Mouse (Mus musculus) ovary, postnatal 36 days (tissue): ENCODE data around the gene Meis1.

Source experiments
- DNase-seq: peaks from one replicate; pipeline ENCODE4 v3.0.0; 2022; ENCODE audit warnings: low spot score, mixed read lengths

The Meis1 gene

DNA sequence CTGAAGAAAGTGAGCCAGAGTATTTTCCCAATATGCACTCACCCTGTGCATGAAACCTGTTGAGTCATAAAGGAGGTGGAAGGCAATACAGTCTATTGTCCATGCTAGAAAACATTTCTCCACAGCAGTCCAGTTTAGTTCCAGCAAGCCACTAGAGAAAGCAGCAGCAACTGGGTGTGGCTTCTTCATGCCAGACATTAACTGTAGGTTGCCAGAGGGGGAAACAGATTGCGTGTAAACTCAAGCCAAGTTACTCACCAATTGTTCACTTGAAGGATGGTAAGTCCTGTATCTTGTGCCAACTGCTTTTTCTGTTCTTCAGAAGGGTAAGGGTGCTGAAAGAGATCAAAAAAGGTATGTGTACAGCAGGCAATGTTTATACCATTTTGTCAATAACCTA lies 113.4 kb downstream of the Meis1 start:
- no peak for DNase-seq

DNA sequence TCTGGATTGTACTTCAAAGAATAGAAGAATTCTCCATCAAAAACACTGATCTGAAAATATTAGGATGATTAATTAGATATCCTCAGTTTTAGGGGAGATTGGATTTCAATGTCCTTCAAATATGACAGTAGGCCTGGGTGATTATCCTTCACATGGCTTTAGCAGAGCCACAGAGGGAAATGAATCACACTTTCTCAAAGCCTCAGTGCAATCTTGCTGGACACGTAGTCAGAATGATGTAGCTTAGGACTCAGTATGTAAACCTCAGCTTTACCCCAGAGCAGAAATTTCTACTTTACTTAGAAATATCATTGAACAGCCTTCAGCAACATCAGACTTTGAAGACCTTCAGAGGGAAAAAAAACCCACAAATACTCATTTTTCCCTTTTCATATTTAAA lies 113.9 kb downstream of the Meis1 start:
- no peak for DNase-seq

DNA sequence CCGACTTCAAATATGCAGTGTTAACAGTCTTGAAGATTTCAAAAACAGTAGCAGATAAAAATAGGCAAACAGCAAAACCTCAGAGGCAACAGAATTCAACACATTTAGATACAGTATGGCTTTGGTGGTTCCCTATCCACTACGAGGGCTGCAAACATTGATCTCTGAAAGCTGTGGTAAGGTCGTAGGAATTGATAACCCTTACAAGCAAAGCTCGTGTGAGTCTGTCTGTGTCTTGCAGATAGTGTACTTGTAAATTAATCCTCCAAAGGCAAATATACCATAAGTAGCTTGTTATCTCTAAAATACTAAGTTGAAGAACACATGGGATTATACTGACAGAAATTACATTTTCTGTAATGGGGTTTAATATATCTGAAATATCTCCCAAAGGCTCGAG lies 114.5 kb downstream of the Meis1 start:
- DNase-seq: no peak

DNA sequence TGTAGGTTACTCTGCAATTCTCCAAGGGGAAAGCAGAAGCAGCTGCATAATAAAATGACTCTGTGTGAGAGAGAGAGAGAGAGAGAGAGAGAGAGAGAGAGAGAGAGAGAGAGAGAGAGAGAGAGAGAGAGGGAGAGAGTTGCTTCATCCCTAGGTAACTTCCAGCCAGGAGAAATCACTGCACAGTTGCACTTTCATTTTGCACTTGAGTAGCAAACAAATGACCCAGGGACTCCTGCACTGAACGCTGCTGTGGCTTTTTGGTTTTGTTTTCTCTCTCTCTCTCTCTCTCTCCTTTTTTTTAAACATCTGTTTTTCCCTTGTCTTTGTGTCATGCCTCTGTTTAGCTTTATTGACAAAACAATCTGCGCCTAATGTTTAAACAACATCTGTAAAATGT lies 118.3 kb downstream of the Meis1 start:
- no peak for DNase-seq

DNA sequence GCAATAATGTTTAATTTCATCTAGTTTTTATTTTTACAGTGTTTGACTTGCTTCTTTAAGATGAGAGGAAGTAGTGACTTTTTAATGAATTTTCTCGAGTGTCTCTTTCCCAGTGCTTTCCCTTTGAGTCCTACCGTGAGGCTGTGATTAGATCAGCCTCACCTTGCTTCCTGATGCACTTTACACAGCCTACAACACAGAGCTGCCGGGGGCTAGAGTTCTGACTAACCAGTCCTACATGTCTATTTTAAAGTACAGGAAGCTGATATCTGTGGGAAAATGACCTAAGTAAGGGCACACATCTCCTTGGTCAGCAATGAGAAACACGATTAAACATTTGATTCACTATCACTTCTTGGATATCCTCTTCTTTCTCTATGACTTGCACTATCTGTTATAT lies 119.9 kb downstream of the Meis1 start:
- DNase-seq: no peak

DNA sequence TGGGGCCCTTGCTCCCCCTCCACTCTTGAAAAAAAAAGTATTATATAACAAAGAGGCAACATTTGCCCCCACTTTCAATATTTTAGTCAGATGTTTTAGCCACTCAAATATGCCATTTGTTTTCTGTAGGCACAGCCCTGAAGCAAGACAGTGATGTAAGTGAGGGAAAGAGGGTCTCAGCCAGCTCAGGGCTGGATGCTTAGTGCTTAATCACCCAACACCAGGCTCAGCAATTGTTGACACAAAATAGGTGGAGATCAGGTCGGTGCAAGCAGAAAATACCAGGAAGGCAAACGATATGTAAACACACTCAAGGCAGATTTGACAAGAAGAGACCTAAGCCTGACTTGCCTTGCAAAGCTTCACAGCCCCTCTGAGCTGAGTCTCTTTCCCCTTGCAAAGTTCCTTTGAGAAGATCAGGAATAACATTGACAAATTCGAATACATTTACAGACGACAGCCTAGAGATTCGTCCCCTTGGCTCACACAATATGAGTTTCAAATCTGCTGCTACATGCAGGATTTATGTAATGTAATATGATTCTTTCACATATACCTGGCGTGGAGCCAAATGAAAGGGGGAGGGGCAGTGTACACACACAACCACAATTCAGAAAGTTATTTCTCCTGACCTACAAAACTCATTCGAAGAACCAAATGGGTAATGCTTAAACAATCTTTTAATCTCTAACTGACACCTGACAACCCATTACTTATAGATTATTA lies 120.7 kb downstream of the Meis1 start:
- DNase-seq: no peak

DNA sequence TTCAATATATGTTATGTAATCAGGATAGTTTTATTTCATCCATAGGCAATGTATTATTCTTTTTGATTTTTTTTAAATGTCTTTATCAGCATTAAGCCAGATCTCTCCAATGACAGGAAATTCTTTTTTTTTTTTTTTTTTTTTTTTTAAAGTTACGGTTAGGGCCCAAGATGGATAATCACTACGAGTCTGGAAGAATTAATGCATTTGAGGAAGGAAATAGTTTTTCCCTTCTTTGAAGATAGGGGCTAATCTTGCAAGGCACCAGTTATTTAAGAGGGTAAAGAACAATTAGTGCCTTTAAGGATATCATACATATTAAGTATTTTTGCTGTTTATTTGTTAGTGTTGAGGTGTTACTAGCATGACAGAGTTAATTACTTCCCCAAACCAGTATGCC lies 121.5 kb downstream of the Meis1 start:
- DNase-seq: no peak

DNA sequence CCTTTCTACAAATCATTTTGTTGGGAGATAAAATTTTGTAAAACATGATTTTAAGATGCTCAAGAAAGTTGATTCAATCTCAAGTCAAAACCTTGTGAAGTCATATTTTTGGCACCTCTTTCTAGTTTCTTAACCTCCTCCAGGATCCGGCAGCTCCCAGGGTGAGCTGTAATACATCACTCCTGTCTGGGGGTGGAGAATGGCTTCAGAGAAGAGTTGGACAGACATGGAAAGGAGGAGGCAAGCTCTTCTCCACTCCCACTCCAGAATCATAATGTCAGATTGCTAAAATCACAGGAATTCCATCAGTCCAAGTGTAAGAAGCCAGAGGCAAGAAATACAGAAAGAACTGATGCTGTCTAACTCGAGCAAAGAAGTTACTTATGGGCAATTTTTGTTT lies 126.3 kb downstream of the Meis1 start:
- DNase-seq: no peak

DNA sequence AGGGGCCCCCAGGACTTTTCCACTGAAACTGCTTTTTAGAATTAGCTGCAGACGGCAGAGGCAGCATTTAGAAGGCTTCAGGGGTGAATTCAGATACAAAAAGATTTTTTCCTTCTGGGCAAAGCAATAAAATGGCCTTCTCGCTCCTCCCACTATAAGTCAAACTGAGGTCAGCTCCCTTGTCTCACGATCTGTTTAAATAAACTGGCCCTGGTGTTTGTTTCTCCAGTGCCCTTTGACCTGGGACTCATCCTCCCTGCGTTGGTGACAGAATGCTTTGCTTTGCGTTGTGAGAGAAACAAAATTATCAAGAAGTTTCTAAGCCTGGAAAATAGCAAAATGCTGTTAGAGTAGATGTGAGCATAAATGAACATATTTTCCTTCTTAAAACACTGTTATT lies 129.6 kb downstream of the Meis1 start:
- DNase-seq: no peak

DNA sequence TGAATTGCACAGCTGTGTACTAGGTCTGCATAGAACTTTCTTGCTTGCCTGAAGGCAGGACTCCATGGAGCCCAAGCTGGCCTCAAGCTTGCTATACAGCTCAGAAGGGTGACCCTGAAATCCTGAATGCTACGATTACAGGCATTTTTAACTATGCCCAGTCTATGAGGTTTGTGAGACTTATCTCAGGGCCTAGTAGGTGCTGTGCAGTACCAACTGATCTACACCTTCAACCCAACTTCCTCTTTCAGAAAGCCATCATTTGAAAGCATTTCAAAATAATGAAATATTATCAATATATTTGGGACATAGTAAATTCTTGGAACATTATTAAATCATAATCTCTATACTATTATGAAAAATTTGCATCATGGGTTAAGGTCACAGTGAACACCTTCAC lies 130.1 kb downstream of the Meis1 start:
- DNase-seq: no peak

DNA sequence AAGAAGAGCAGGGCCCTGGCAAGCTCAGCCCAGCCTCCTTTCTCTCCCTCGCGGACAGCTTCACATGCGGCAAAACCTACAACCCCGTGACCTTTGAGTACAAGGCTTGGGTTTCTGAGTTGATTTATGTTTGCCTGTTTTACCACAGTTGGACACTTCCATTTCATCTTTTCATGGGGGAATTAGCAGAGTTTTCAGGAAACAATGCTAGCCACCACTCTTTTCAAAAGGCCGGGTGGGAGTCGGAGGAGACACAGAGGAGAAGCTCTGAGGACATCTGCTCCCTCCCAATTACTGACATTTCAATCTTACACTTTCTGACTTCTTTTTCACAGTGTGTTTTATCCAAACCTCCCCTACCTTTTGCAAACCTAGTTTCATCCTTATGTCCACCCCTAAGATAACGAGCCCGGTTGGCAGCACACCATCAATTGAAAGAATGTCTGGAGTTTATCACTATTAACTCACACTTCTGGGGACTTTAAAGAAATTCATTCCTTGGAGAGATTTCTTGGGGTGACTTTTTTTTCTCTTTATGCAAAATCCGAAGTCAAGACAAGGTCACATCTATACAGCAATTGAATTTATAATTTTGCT lies 133.0 kb downstream of the Meis1 start:
- no peak for DNase-seq

DNA sequence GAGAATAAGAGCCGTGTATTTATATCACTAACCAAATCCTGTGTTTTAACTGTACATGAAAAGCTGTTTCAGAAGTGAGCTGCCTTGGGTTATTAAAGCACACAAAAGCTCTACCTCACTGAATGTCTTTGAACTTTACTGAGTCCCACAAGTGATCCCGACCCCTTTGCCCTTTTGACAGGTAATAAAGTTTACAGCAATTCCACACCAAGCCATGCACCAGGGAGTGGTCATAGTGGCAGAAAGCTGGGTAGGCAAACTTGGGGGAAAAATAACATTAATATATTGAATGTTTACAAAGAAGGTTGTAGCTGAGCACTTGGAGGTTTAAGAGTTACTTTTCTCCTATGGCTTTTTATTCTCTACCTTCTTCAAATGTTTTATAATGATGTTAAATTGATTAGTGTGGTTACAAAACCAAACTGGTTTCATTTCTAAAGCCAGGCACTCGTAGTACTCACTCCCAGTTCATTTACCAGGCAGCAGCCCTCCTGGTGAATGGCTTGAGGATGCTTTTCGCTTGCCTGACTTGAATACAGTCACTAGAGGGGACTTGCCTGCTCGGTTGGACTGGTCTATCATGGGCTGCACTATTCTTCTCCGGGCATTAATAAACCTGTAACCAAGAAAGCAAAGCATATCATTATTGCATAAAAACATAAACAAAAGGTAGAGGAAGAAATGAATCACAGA lies 133.6 kb downstream of the Meis1 start:
- no peak for DNase-seq

DNA sequence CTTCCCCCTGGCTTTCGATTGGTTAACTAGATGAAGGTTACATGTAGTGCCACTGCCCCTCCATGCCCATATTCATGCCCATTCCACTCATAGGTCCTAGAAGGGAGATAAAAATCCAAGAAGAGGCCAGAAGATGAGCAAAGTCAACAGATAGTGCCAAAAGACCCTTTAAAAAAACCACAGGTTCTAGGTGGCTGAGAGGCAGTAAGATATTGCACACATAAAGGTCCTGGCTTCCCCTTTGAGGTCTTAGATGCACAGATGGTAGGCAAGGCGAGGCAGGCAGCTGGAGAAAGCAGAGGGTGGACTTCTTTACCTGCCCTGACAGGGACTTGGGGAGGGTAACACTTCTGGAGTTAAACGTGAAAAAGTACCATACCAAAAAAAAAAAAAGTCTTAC lies 134.8 kb downstream of the Meis1 start:
- no peak for DNase-seq

DNA sequence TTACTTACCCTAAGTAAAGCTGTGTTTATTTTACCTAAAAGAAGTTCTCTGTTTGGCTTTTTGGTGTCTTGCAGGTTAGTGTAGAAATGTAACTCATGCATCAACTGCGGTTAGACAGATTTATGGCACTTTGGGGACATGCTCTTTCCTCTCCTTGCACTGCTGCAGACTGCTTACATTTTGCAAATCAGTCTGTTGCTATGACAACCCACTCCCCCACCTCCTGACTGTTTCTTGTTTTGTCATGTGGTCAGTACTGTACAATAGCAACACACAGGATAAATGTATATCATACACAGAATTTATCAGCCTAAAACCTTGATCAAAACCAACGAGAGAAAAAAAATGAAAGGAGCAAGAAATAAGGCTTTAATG lies 135.3 kb downstream of the Meis1 start:
- DNase-seq: no peak

DNA sequence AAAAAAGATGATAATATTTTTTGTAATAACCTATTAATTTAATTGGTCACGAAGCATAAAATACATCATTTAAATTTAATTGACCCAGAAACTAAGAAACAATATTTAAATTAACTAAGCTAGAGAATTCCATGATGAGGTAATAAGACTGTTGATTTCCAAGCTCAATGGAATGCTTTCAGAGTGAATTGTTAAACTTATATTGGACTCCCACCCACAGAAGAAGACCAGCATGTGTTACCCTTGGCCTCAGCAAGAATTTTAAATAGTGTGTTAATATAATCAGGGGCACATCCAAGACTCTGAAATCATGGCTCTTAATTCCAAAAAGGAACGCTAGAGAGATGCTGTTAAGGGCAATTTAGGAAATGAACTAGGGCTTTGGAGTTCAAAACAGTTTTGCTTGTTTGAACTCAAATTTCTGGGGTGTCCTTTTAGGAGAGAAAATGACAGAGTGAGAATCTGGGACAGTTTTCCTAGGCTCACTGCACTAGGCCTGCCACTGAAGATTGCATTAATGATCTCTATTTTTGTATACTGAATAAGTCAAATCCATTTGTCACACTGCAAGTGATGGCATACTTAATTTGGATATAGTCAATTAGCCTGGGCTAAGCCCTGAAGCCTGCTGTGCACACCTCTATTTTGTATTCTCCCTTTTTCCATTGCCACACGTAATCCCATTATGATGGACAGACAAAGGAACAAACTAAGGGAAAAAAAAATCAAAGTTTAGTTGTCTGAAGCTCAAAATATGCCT lies 135.9 kb downstream of the Meis1 start:
- DNase-seq: no peak

DNA sequence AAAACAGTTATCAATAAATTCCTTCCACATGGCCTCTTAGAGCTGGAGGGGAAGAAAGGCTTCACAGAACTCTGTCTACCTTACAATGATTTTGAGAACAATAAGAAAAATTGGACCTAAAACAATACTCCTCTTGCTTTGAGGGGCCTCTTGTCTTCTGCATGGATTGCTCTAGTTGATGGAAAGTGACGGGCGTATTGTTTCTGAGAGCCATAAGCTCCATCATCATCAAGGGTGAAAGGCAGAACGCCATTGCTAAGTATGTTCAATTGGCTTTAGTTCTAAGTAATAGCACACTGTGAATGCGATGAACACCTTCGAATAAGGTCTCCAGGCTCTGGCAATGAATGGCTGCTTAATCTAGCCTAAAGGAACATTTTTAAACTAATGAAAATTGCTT lies 136.5 kb downstream of the Meis1 start:
- DNase-seq: no peak

DNA sequence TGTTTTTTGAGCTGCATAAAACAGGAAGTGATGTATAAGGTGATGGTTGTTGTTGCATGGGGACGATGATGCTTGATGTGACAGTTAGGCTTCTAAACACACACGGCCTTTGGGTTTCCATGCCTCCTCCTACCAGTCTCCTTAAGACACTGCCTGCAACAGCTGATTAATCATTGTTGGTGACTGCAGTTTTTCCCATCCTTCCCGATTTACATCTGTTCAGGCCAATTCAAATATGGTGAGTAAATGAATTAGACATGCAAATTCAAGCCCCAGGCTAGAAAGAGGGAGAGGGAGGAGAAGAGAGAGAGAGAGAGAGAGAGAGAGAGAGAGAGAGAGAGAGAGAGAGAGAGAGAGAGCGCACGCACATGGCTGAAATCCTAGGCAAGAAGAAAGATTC lies 138.0 kb downstream of the Meis1 start:
- DNase-seq: no peak

DNA sequence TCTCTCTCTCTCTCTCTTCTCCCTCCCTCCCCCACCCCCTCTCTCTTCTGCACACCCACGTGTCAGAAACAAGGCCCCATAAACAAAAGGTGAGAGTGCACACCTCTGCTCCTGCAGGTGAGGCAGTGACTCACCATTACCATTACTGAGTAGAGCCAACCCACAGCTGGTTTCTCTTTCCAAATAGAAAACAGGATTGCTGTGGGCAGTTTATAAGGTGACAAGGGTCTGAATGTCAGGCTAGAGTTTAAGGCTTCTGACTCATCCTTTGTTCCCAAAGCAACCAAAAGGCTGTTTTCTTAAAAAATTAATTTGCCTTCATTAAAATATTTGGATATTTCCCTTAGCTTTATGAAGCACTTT lies 139.3 kb downstream of the Meis1 start:
- DNase-seq: no peak

DNA sequence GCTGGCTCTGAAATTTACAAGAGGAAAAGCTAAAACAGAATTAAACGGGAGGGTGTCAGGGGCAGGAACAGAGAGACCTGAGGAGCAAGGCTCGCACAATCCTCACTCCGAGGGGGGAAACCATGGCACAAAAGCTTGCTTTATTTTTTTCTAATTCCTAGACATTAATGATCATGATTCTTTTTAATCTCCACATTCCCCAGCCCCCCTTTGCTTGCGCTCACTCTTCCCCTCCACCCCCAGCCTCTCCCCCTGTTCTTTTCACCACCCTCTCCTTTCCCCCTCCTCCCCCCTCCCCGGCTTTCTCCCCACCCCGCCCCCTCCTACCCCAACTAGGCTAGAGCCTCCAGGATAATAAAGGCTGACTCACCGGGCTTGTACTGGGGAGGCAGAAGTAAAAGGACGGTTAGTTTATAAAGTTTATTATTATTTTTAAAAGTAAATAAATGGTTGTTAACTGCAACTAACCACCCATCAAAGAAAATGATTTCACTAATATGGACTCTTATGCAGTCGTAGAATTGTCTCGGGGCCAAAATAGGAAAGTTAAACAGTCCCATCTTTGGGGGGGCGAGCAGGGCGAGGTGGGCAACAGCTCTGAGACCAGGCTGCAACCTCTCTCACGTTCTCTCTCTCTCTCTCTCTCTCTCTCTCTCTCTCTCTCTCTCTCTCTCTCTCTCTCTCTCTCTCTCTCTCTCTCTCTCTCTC lies 139.9 kb downstream of the Meis1 start:
- no peak for DNase-seq

DNA sequence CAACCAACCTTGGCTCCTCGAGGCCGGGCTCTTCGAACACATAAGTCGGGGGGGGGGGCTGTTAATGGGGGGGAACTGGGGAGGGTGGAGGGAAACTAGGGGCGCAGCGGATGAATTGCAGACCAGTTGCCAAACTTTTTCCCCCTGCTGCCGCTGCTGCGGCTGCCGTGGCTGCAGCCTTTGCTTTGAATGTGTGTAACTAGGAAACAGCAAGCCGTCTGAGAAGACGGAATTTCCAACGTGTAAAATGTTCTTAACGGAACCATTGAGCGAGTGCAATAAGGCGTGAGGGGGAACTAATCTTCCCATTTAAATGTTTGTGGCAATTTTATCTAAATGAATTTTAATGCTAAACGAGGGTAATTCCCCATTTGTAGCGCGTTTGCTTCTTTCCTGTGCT lies 140.8 kb downstream of the Meis1 start:
- no peak for DNase-seq

DNA sequence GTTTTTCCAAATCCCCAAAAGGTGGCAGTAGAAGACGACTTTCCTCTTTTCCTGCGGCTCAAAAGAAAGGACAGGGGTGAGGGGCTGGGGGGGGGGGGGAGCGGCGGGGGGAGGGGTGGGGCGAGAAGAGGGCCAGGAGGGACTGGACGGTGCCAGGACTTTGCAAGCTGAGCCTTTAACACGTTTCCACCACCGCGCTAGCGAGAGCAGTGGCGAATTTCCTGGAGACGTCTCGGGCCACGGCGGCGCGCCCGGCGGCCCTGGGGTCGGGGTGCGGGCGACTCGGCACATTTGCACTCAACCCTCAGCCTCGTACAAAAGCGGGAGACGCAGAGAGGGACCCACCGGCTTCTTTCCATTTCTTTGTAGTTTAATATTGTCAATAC lies 141.2 kb downstream of the Meis1 start:
- DNase-seq: peak; percentile 70

DNA sequence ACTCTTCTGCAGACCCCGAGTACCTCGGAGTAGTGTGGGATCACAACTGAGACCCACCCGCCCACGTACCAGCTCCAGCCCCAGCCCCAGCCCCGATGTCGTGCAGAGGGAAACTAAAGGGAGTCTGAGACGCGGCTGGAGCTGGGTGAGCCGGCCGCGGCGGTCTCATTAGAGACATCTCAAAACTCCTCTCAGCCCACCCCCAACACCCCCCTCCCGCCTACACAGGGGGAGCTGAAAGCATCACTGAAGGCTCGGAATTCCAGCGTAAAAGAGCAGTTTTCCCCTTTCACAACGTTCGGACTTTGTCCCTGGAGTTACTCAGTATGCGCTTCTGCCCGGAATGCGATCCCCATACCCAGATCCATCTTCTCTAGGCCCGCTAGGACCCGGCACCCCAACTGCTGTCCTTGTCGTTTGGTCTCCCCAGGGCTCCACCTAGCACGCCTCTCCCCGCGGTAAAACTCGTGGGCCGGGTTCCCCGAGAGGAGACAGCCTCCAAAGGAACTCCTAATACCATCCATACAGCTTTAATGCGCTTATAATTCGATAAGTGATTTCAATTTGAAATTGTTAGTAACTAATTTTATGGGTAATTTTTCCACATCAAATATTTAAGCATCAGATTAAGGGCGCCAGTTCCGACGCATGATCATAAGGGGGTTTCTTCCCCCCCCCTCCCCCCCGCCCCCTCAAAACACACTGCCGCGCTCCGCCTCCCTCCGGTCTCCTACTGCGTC lies 141.7 kb downstream of the Meis1 start:
- peak; percentile 40 for DNase-seq
